Mouse (Mus musculus): ENCODE results near the gene Cisd1.

Gene Cisd1

GRCm38 (mm10) chr10:71328382-71328781, 16.4 kb downstream of the Cisd1 start:
- no peak for DNase-seq (ENCODE audit: extremely low read depth, low read depth, low spot score)

- no peak for DNase-seq (ENCODE audit: extremely low read depth, low read depth, low spot score)
Measured at GRCm38 (mm10) chr10:71327386-71327785, 17.4 kb downstream of the Cisd1 start.

- no peak for DNase-seq (ENCODE audit: extremely low read depth, low read depth, low spot score)
Measured at GRCm38 (mm10) chr10:71326789-71327188, 18.0 kb downstream of the Cisd1 start.

GRCm38 (mm10) chr10:71326123-71326522, 18.6 kb downstream of the Cisd1 start:
- DNase-seq (ENCODE audit: extremely low read depth, low read depth, low spot score): no peak

- no peak for DNase-seq (ENCODE audit: extremely low read depth, low read depth, low spot score)
Measured at GRCm38 (mm10) chr10:71323669-71324068, 21.1 kb downstream of the Cisd1 start.

GRCm38 (mm10) chr10:71316497-71316896, 28.3 kb downstream of the Cisd1 start:
- no peak for DNase-seq (ENCODE audit: extremely low read depth, low read depth, low spot score)

GRCm38 (mm10) chr10:71316056-71316455, 28.7 kb downstream of the Cisd1 start:
- no peak for DNase-seq (ENCODE audit: extremely low read depth, low read depth, low spot score)

- DNase-seq (ENCODE audit: extremely low read depth, low read depth, low spot score): no peak
Measured at GRCm38 (mm10) chr10:71314596-71314995, 30.2 kb downstream of the Cisd1 start.

- DNase-seq (ENCODE audit: extremely low read depth, low read depth, low spot score): no peak
Measured at GRCm38 (mm10) chr10:71310288-71310687, 34.5 kb downstream of the Cisd1 start.

GRCm38 (mm10) chr10:71308199-71308598, 36.6 kb downstream of the Cisd1 start:
- DNase-seq (ENCODE audit: extremely low read depth, low read depth, low spot score): no peak

GRCm38 (mm10) chr10:71306759-71307158, 38.0 kb downstream of the Cisd1 start:
- no peak for DNase-seq (ENCODE audit: extremely low read depth, low read depth, low spot score)

- DNase-seq (ENCODE audit: extremely low read depth, low read depth, low spot score): no peak
Measured at GRCm38 (mm10) chr10:71306190-71306589, 38.6 kb downstream of the Cisd1 start.

GRCm38 (mm10) chr10:71302490-71302889, 42.3 kb downstream of the Cisd1 start:
- DNase-seq (ENCODE audit: extremely low read depth, low read depth, low spot score): no peak

- DNase-seq (ENCODE audit: extremely low read depth, low read depth, low spot score): no peak
Measured at GRCm38 (mm10) chr10:71300161-71300560, 44.6 kb downstream of the Cisd1 start.

GRCm38 (mm10) chr10:71293245-71293644, 51.5 kb downstream of the Cisd1 start:
- DNase-seq (ENCODE audit: extremely low read depth, low read depth, low spot score): no peak

GRCm38 (mm10) chr10:71292254-71292653, 52.5 kb downstream of the Cisd1 start:
- no peak for DNase-seq (ENCODE audit: extremely low read depth, low read depth, low spot score)

GRCm38 (mm10) chr10:71291801-71292200, 53.0 kb downstream of the Cisd1 start:
- DNase-seq (ENCODE audit: extremely low read depth, low read depth, low spot score): no peak

- DNase-seq (ENCODE audit: extremely low read depth, low read depth, low spot score): no peak
Measured at GRCm38 (mm10) chr10:71291179-71291661, 53.5 kb downstream of the Cisd1 start.

- no peak for DNase-seq (ENCODE audit: extremely low read depth, low read depth, low spot score)
Measured at GRCm38 (mm10) chr10:71285126-71285580, 59.6 kb downstream of the Cisd1 start, which contains the start of gene Ube2d1. Ube2d1 (minus strand) TSS chr10:71285262.

- DNase-seq (ENCODE audit: extremely low read depth, low read depth, low spot score): no peak
Measured at GRCm38 (mm10) chr10:71284511-71285125, 60.1 kb downstream of the Cisd1 start.

GRCm38 (mm10) chr10:71284131-71284510, 60.6 kb downstream of the Cisd1 start:
- no peak for DNase-seq (ENCODE audit: extremely low read depth, low read depth, low spot score)

All from fat pad, adult 2 months (tissue).